Comparison of ENCODE assay signal across 9 mouse cellular contexts in the genomic region with DNA sequence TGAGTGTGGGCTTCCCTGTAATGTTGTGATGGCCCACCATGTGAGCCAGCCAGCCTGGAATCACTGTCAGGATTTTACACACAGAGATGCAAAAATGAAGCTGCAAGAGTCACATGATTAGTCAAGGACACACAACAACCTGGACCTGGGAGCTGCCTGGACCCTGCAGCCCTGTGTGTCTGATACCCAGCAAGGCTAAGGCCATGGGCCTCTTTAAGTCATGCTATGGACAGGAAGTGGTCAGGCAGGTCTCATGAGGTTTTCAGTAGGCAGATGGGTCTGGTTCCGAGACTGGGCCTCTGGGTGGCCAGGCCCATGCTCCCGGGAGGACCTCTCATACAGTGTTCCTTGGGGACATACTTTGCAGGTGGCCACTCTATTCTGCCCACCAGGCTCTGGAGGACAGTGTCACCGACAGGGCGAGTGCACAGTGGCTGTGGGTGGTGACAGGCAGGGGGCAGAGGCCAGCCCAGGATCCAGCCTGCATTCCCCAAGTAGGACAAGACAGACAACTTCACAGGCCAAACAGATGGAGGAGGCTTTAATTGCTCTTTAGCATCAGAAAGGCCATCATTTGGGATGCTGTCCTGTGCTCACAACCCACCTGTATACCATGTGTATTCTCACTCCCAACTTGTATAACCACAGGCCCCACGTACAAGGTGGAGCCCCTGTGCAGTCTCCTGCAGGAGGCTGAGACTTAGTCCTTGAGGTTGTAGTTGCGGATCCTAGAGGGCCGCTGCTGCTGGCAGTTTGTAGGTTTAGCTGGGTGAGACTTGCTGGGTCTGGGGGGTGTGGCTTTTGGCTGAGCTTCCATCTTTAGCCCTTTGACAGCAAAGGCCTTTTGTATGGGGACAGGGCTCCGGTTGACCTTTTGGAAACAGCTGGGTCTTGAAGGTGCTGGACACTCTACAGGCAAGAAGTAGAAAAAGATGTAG. TPM values are rescaled to one million over a fixed set of nuclear protein-coding genes. Genes with fewer than 3 reads are reported as not detected.
A peak's percentile ranks its signal among the peaks of the same experiment; 100 is the strongest.
DNase-seq lines count a peak whose midpoint lies in the region; ATAC-seq lines count a peak whose summit lies in the region.
"Had no signal": no experiment of that assay in that cellular context is flagged by ENCODE, and none has a peak within 500 bp of the region (broad histone marks: within the 10 kb centered on the region; RNA-seq: fewer than 3 reads in every experiment).

No protein-coding gene starts in this region.

- no peaks in the 10 kb centered on the region for H3K9me3 ChIP-seq in megakaryocyte, embryonic 14.5 days
- H3K9me3 ChIP-seq in hindbrain, embryonic 16.5 days (ENCODE audit: control insufficient read depth, low read length), result no peaks in the 10 kb centered on the region
- no peaks in the 10 kb centered on the region for H3K9me3 ChIP-seq in midbrain, embryonic 16.5 days (replicated peaks; ENCODE audit: control insufficient read depth, low read length, poor library complexity, severe bottlenecking)

- H3K4me3 ChIP-seq in megakaryocyte, embryonic 14.5 days (replicated peaks), result peak overlapping the region; percentile 44
- no peak overlapping the region for H3K4me3 ChIP-seq in hindbrain, embryonic 16.5 days (ENCODE audit: low read length)
- H3K4me3 ChIP-seq in midbrain, embryonic 16.5 days (ENCODE audit: low read depth, low read length), result no peak overlapping the region

- H3K27me3 ChIP-seq in megakaryocyte, embryonic 14.5 days (replicated peaks), result peaks cover 11% of the 10 kb centered on the region
- H3K27me3 ChIP-seq in hindbrain, embryonic 16.5 days (replicated peaks; ENCODE audit: control insufficient read depth, insufficient read depth, low read length), result no peaks in the 10 kb centered on the region
- H3K27me3 ChIP-seq in midbrain, embryonic 16.5 days (ENCODE audit: control insufficient read depth, insufficient read depth, low read depth, low read length), result no peaks in the 10 kb centered on the region

- intact Hi-C loops in heart, postnatal 36 days (cut with DNase I), result no loop called here

- WGBS in hindbrain, embryonic 16.5 days, result 78% methylated on average over 8 of the region's 8 CpGs
- 86% methylated on average over 8 of the region's 8 CpGs for WGBS in midbrain, embryonic 16.5 days

- no peak overlapping the region for H3K4me2 ChIP-seq in hindbrain, embryonic 16.5 days (ENCODE audit: low read length)
- no peak overlapping the region for H3K4me2 ChIP-seq in midbrain, embryonic 16.5 days (ENCODE audit: low read length)

- peaks cover 33% of the 10 kb centered on the region for H3K36me3 ChIP-seq in megakaryocyte, embryonic 14.5 days (replicated peaks; ENCODE audit: low read length)
- peaks cover 2% of the 10 kb centered on the region; the same call in 1 of the 2 replicates for H3K36me3 ChIP-seq in hindbrain, embryonic 16.5 days (ENCODE audit: control insufficient read depth, insufficient read depth, low read length)
- no peaks in the 10 kb centered on the region; the same call in 1 of the 2 replicates for H3K36me3 ChIP-seq in midbrain, embryonic 16.5 days (ENCODE audit: control insufficient read depth, insufficient read depth, low read length)

- ATAC-seq in megakaryocyte, adult 5-6 weeks (ENCODE audit: poor library complexity, severe bottlenecking), result no peak
- no peak for ATAC-seq in hindbrain, embryonic 16.5 days
- ATAC-seq in midbrain, embryonic 16.5 days, result no peak

- H3K27ac ChIP-seq in hindbrain, embryonic 16.5 days (ENCODE audit: low read depth, low read length), result peak overlapping the region; percentile 100
- H3K27ac ChIP-seq in midbrain, embryonic 16.5 days (ENCODE audit: low read length), result peak overlapping the region; percentile 100

- H3K4me1 ChIP-seq in megakaryocyte, embryonic 14.5 days, result peaks cover 79% of the 10 kb centered on the region
- peaks cover 30% of the 10 kb centered on the region for H3K4me1 ChIP-seq in hindbrain, embryonic 16.5 days (ENCODE audit: control insufficient read depth, insufficient read depth, low read depth, low read length)
- peaks cover 29% of the 10 kb centered on the region for H3K4me1 ChIP-seq in midbrain, embryonic 16.5 days (ENCODE audit: control insufficient read depth, insufficient read depth, low read length)

- H3K9ac ChIP-seq in hindbrain, embryonic 16.5 days (ENCODE audit: low read depth, low read length), result peak overlapping the region; percentile 97; the same call in 1 of the 2 replicates
- peak overlapping the region; percentile 98; the same call in 1 of the 2 replicates for H3K9ac ChIP-seq in midbrain, embryonic 16.5 days (ENCODE audit: low read depth, low read length)

- DNase-seq in cerebellum, adult 9-11 months, result peak; percentile 53
- no peak for DNase-seq in cerebellum, postnatal 36 days
- no peak for DNase-seq in spleen, postnatal 14 days (ENCODE audit: low spot score in 2 of 2)
- DNase-seq in heart, postnatal 36 days, result no peak
- DNase-seq: B cell, adult 2 months had no signal

RNA-seq across cellular contexts. Expression of gene Fasn, which starts 1.9 kb away (rescaled TPM):
- 328 and 589 TPM in 2 replicates for polyA plus RNA-seq in megakaryocyte, embryonic 14.5 days (2012; ENCODE audit: insufficient read depth, low replicate concordance)
- 14.0 and 19.2 TPM in 2 replicates for total RNA-seq in megakaryocyte, adult 5-6 weeks (2015)
- 10.5 and 13.3 TPM in 2 replicates for total RNA-seq in megakaryocyte, adult 5-6 weeks (2017)
- polyA plus RNA-seq in hindbrain, embryonic 16.5 days (2015; fragmentation: Nextera tagmentation; extraction: Ambion mirVana), result 82.9 and 92.6 TPM in 2 replicates
- 102 and 108 TPM in 2 replicates for polyA plus RNA-seq in midbrain, embryonic 16.5 days (2015; fragmentation: Nextera tagmentation; extraction: Ambion mirVana)
- total RNA-seq in heart, postnatal 36 days (2021), result 10 to 100 TPM; 17.3 to 65.9 TPM

RNA-seq across cellular contexts. Expression of gene Dus1l, which starts 30.1 kb away (rescaled TPM):
- 29.4 and 74.3 TPM in 2 replicates for polyA plus RNA-seq in megakaryocyte, embryonic 14.5 days (2012; ENCODE audit: insufficient read depth, low replicate concordance)
- total RNA-seq in megakaryocyte, adult 5-6 weeks (2015), result 46.1 and 51.8 TPM in 2 replicates
- total RNA-seq in megakaryocyte, adult 5-6 weeks (2017), result 24.0 and 31.1 TPM in 2 replicates
- polyA plus RNA-seq in hindbrain, embryonic 16.5 days (2015; fragmentation: Nextera tagmentation; extraction: Ambion mirVana), result 46.9 and 48.5 TPM in 2 replicates
- polyA plus RNA-seq in midbrain, embryonic 16.5 days (2015; fragmentation: Nextera tagmentation; extraction: Ambion mirVana), result 38.1 and 42.2 TPM in 2 replicates
- 10 to 100 TPM; 25.0 to 29.0 TPM for total RNA-seq in heart, postnatal 36 days (2021)

RNA-seq across cellular contexts. Expression of gene Gps1, which starts 42.2 kb away (rescaled TPM):
- 13.8 and 27.0 TPM in 2 replicates for polyA plus RNA-seq in megakaryocyte, embryonic 14.5 days (2012; ENCODE audit: insufficient read depth, low replicate concordance)
- total RNA-seq in megakaryocyte, adult 5-6 weeks (2015), result 51.4 and 70.1 TPM in 2 replicates
- 52.1 and 56.3 TPM in 2 replicates for total RNA-seq in megakaryocyte, adult 5-6 weeks (2017)
- 272 and 305 TPM in 2 replicates for polyA plus RNA-seq in hindbrain, embryonic 16.5 days (2015; fragmentation: Nextera tagmentation; extraction: Ambion mirVana)
- 270 and 288 TPM in 2 replicates for polyA plus RNA-seq in midbrain, embryonic 16.5 days (2015; fragmentation: Nextera tagmentation; extraction: Ambion mirVana)
- total RNA-seq in heart, postnatal 36 days (2021), result 10 to 100 TPM; 54.6 to 58.4 TPM

RNA-seq across cellular contexts. Expression of gene Rfng, which starts 42.3 kb away (rescaled TPM):
- 26.0 and 43.8 TPM in 2 replicates for polyA plus RNA-seq in megakaryocyte, embryonic 14.5 days (2012; ENCODE audit: insufficient read depth, low replicate concordance)
- total RNA-seq in megakaryocyte, adult 5-6 weeks (2015), result 10.4 and 14.5 TPM in 2 replicates
- 3.3 and 5.7 TPM in 2 replicates for total RNA-seq in megakaryocyte, adult 5-6 weeks (2017)
- polyA plus RNA-seq in hindbrain, embryonic 16.5 days (2015; fragmentation: Nextera tagmentation; extraction: Ambion mirVana), result 134 and 139 TPM in 2 replicates
- polyA plus RNA-seq in midbrain, embryonic 16.5 days (2015; fragmentation: Nextera tagmentation; extraction: Ambion mirVana), result 133 and 145 TPM in 2 replicates
- total RNA-seq in heart, postnatal 36 days (2021), result 10 to 100 TPM; 11.2 to 13.3 TPM
